Mouse (Mus musculus): ENCODE measurements around the gene Rasgrp1.

Rasgrp1 gene

GRCm38 (mm10) chr2:117250001-117250510 lies 92.7 kb downstream of the Rasgrp1 start:
- peak; percentile 51 for DNase-seq (ENCODE audit: extremely low read depth, low read depth)

DNA sequence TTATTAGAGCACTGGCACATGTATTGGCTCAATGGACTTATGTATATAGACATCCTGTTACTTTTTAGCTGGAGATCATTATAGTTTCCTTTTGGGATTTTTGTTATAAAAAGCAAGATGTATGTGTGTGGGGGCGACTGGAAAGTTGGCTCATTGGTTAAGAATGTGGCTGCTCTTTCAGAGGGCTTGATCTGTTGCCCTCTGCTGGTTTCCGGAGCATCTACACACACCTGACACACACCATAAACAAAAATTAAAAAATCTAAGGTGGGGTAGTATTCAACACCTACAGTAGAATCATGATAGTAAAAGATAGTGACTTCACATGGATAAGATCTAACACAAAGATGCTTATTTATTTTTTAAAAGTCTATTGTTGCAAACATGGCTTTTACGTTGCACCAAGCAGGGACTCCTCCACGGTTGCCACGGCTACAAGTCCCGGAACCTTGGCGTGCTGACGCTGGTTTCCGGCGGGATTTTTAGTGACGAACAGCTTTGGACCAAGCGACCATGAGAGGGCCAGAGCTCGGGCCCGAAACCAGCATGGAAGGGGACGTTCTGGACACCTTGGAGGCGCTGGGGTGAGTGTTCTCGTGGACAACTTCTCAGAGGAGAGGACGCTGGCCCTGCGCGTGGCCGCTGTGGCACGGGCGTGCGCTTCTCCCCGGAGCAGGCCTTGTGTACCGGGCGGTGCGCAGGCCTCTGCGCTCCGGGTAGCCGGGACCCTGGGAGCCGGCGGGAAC lies 93.4 kb downstream of the Rasgrp1 start, which contains the start of gene Fam98b:
Fam98b (plus strand) TSS at position 485 of the 746 bp plus-strand sequence.
- peak; percentile 88 for DNase-seq (ENCODE audit: extremely low read depth, low read depth)

GRCm38 (mm10) chr2:117241953-117242352 lies 100.8 kb downstream of the Rasgrp1 start:
- DNase-seq (ENCODE audit: extremely low read depth, low read depth) = no peak

GRCm38 (mm10) chr2:117231257-117231656 lies 111.5 kb downstream of the Rasgrp1 start:
- peak; percentile 59 for DNase-seq (ENCODE audit: extremely low read depth, low read depth)

GRCm38 (mm10) chr2:117230261-117230660 lies 112.5 kb downstream of the Rasgrp1 start:
- DNase-seq (ENCODE audit: extremely low read depth, low read depth) = no peak
